Mouse (Mus musculus): ENCODE results near the gene Sdk1. TPM values are rescaled to one million over a fixed set of nuclear protein-coding genes. Genes with fewer than 3 reads are reported as not detected.

Sdk1 gene
- polyA plus RNA-seq, 1 experiment from 2014 or later: 0.94 TPM

DNA sequence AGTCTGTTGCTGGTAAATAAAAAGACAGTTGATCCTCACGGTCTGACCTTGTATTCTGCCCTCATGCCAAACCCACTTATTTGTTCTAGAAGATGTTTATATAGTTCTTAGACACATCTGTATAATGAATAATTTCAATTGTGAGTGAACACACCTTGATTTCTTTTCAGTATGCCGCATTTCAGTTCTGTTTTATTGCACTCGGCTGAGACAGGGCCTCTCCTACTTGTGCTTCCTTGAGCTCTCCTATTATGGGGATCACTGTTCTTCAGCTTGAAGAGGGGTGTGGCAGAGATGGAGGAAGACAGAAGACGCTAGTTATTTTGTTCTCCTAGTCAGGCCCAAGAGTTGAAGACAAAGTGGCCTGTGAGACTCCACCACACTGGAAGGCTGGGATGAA lies 603.4 kb downstream of the Sdk1 start:
- Histone ChIP-seq H3K9ac (ENCODE audit: low read depth, low read length) (no peak overlapping the region), H3K9me3 (ENCODE audit: control insufficient read depth) (no peaks in the 10 kb centered on the region), H3K36me3 (ENCODE audit: control insufficient read depth, insufficient read depth) (no peaks in the 10 kb centered on the region), H3K27ac (ENCODE audit: low read depth, low read length) (no peak overlapping the region), H3K27me3 (replicated peaks; ENCODE audit: control insufficient read depth, insufficient read depth, low read length) (no peaks in the 10 kb centered on the region), H3K4me3 (ENCODE audit: low read depth, low read length) (no peak overlapping the region), H3K4me2 (replicated peaks; ENCODE audit: low read depth) (no peak overlapping the region), H3K4me1 (replicated peaks; ENCODE audit: control insufficient read depth, insufficient read depth, low read length) (no peaks in the 10 kb centered on the region; the same call in 1 of the 2 replicates)
- TF ChIP-seq CTCF (IDR thresholded peaks at IDR 0.05; ENCODE audit: low read depth): no peak
- 26% methylated on average over 4 of the region's 4 CpGs for WGBS
- ATAC-seq: no peak

DNA sequence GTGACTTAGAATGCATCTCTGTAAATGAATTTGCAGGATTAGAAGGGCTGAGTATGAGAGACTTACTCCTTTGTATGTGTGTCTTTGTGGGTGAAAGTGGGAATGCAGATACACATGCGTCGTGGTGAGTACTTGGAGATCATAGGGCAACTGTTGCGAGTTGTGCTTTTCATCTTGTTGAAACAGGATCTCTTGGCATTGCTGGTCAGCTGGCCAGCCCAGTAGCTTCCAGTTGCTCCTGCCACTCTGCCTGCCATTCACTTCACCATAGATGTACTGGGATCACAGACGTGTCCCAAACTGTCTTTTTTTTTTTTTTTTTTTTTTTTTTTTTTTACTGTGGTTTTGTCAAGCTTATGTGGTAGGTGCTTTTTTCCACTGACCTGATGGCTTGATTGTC lies 606.4 kb downstream of the Sdk1 start:
- H3K4me3 ChIP-seq (ENCODE audit: low read depth, low read length): no peak overlapping the region
- 98% methylated on average over 4 of the region's 4 CpGs for WGBS
- ATAC-seq: no peak
- no peak overlapping the region for H3K27ac ChIP-seq (ENCODE audit: low read depth, low read length)
- no peaks in the 10 kb centered on the region for H3K36me3 ChIP-seq (ENCODE audit: control insufficient read depth, insufficient read depth)
- H3K4me1 ChIP-seq (replicated peaks; ENCODE audit: control insufficient read depth, insufficient read depth, low read length): no peaks in the 10 kb centered on the region; the same call in none of the 2 replicates
- no peak overlapping the region for H3K4me2 ChIP-seq (replicated peaks; ENCODE audit: low read depth)
- no peaks in the 10 kb centered on the region for H3K27me3 ChIP-seq (replicated peaks; ENCODE audit: control insufficient read depth, insufficient read depth, low read length)
- no peak for TF ChIP-seq CTCF (IDR thresholded peaks at IDR 0.05; ENCODE audit: low read depth)
- H3K9ac ChIP-seq (ENCODE audit: low read depth, low read length): no peak overlapping the region
- no peaks in the 10 kb centered on the region for H3K9me3 ChIP-seq (ENCODE audit: control insufficient read depth)

DNA sequence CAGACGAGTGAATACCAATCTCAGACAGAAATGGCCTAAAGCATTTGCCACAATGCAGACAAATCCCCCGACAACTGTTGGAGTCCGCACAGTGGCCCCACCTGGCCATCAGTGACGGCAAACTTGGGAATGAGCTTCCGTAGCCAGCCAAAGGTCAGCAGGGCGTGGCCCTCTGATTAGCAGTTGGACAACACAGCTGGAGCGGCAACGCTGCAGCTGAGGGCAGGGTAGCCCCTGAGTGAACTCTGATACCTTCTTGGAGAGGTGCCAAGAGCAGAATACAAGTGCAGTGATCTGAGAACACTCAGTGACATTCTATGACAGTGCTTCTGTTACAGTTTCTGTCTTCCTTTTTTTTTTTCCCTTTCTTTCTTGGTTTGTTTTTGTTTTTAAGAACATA lies 610.9 kb downstream of the Sdk1 start:
- TF ChIP-seq CTCF (IDR thresholded peaks at IDR 0.05; ENCODE audit: low read depth): peak; percentile 29
- Histone ChIP-seq H3K27ac (ENCODE audit: low read depth, low read length) (peak overlapping the region; percentile 78), H3K4me2 (replicated peaks; ENCODE audit: low read depth) (peak overlapping the region; percentile 38), H3K4me3 (ENCODE audit: low read depth, low read length) (no peak overlapping the region), H3K4me1 (replicated peaks; ENCODE audit: control insufficient read depth, insufficient read depth, low read length) (no peaks in the 10 kb centered on the region; the same call in 1 of the 2 replicates), H3K9me3 (ENCODE audit: control insufficient read depth) (no peaks in the 10 kb centered on the region), H3K9ac (ENCODE audit: low read depth, low read length) (no peak overlapping the region), H3K27me3 (replicated peaks; ENCODE audit: control insufficient read depth, insufficient read depth, low read length) (no peaks in the 10 kb centered on the region), H3K36me3 (ENCODE audit: control insufficient read depth, insufficient read depth) (no peaks in the 10 kb centered on the region)
- 16% methylated on average over 8 of the region's 8 CpGs for WGBS
- ATAC-seq: peak; percentile 96

DNA sequence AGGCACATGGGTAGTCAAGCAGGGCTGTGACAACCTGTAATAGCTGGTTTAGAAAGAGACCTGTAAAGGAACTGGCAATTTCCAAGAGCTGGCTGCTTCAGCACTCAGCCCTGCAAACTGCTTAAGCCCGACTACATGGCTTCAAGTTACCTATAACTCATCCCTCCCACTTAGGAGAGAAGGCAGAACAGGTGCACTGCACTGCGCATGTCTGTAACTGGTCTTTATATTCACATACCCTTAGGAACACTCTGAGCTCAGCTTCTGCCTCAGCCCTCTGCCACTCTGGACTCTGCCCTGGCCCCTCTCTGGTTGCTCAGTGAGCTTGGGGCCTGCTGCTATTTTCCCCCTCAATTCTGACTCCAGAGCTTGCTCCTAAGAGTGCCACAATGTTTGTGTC lies 615.2 kb downstream of the Sdk1 start:
- TF ChIP-seq CTCF (IDR thresholded peaks at IDR 0.05; ENCODE audit: low read depth): no peak

DNA sequence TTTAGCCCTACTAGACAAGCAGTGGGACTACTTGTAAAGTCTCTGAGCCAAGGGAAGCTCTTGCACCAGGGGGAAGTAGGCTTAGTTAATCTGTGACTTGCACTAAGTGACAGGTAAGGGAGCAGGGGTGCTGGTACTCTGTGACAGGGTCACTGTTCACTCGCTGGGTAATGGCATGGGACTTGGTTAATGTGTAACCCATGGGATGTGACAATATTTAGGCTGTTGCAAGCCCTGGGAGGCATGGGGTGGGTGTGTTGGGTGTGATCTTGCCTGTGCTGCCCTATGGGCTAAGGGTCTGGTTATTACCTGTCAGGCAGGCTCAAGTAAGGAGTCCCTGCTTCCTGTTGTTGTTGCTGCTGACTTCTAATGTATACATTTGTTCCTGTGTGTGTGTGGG lies 616.5 kb downstream of the Sdk1 start:
- no peaks in the 10 kb centered on the region for H3K9me3 ChIP-seq (ENCODE audit: control insufficient read depth)
- H3K36me3 ChIP-seq (ENCODE audit: control insufficient read depth, insufficient read depth): no peaks in the 10 kb centered on the region
- TF ChIP-seq CTCF (IDR thresholded peaks at IDR 0.05; ENCODE audit: low read depth): no peak
- H3K9ac ChIP-seq (ENCODE audit: low read depth, low read length): no peak overlapping the region
- no peaks in the 10 kb centered on the region for H3K27me3 ChIP-seq (replicated peaks; ENCODE audit: control insufficient read depth, insufficient read depth, low read length)
- WGBS: 14% methylated on average over 1 of the region's 1 CpGs
- 0 out of 2 replicates have a peak overlapping the region, but pooled peaks have one; percentile 28 for H3K27ac ChIP-seq (ENCODE audit: low read depth, low read length)
- peaks cover 4% of the 10 kb centered on the region for H3K4me1 ChIP-seq (replicated peaks; ENCODE audit: control insufficient read depth, insufficient read depth, low read length)
- peak; percentile 93 for ATAC-seq
- no peak overlapping the region for H3K4me3 ChIP-seq (ENCODE audit: low read depth, low read length)
- 0 out of 2 replicates have a peak overlapping the region, but pooled peaks have one; percentile 3 for H3K4me2 ChIP-seq (replicated peaks; ENCODE audit: low read depth)

More for the DNA sequence above, 615.2 kb downstream of the Sdk1 start:
- H3K36me3 ChIP-seq (ENCODE audit: control insufficient read depth, insufficient read depth): no peaks in the 10 kb centered on the region
- no peaks in the 10 kb centered on the region for H3K27me3 ChIP-seq (replicated peaks; ENCODE audit: control insufficient read depth, insufficient read depth, low read length)
- WGBS: 73% methylated on average over 2 of the region's 2 CpGs
- H3K9ac ChIP-seq (ENCODE audit: low read depth, low read length): no peak overlapping the region
- H3K4me3 ChIP-seq (ENCODE audit: low read depth, low read length): no peak overlapping the region
- ATAC-seq: no peak
- no peak overlapping the region for H3K4me2 ChIP-seq (replicated peaks; ENCODE audit: low read depth)
- H3K9me3 ChIP-seq (ENCODE audit: control insufficient read depth): no peaks in the 10 kb centered on the region
- peaks cover 4% of the 10 kb centered on the region for H3K4me1 ChIP-seq (replicated peaks; ENCODE audit: control insufficient read depth, insufficient read depth, low read length)
- H3K27ac ChIP-seq (ENCODE audit: low read depth, low read length): no peak overlapping the region

DNA sequence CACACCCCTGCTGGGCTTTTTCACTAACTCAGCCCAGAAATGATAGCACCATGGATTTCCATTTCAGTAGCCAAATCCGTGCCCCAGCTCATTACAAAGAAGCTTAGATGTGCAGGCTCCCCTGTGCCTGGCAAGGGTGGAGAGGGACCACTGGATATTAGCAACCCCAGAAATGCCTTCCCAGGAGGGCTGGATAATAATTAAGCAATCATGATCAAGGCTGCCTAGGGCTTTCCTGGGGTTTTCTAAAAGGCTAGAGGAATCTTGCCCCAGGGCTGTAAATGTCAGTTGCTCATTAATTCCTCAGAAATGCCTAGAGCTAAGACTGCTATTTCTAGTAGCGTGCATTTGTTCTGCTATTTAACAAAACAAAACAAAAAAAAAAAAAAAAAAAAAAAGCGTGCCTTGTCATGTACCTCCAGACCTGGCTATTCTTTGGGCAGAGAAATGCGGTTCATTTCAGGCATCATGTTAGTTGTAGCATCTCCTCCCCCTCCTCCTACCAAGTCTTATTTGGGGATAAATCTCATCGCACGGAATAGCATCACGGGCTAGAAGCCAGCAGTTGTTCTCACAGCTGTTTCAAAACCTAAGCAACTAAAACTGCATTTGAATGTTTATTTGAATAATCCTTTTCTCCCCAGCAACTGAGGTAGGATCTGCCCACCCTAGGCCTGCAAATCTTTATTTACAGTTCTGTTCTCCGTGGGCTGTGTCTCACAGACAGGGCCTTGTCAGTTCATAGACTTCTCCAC lies 617.3 kb downstream of the Sdk1 start:
- no peak overlapping the region for H3K4me3 ChIP-seq (ENCODE audit: low read depth, low read length)
- H3K27ac ChIP-seq (ENCODE audit: low read depth, low read length): peak overlapping the region; percentile 28; the same call in 1 of the 2 replicates
- no peak for TF ChIP-seq CTCF (IDR thresholded peaks at IDR 0.05; ENCODE audit: low read depth)
- no peak overlapping the region for H3K9ac ChIP-seq (ENCODE audit: low read depth, low read length)
- ATAC-seq: no peak
- H3K9me3 ChIP-seq (ENCODE audit: control insufficient read depth): no peaks in the 10 kb centered on the region
- no peaks in the 10 kb centered on the region for H3K36me3 ChIP-seq (ENCODE audit: control insufficient read depth, insufficient read depth)
- WGBS: 24% methylated on average over 8 of the region's 8 CpGs
- H3K4me2 ChIP-seq (replicated peaks; ENCODE audit: low read depth): no peak overlapping the region
- H3K4me1 ChIP-seq (replicated peaks; ENCODE audit: control insufficient read depth, insufficient read depth, low read length): peaks cover 4% of the 10 kb centered on the region; the same call in 1 of the 2 replicates
- H3K27me3 ChIP-seq (replicated peaks; ENCODE audit: control insufficient read depth, insufficient read depth, low read length): no peaks in the 10 kb centered on the region

Measured in intestine, postnatal 0 days (tissue).